Mouse (Mus musculus) lung, embryonic 14.5 days (tissue): ENCODE results near the gene Olfr1170. TPM values are rescaled to one million over a fixed set of nuclear protein-coding genes. Genes with fewer than 3 reads are reported as not detected.

Experiments used
- ATAC-seq: fragments of 200-750 bp; cut with Nextera tagmentation; 2 replicates; pipeline ENCODE4 v1.8.0; 2017; ENCODE audit warnings: mild to moderate bottlenecking, moderate TSS enrichment, moderate library complexity; ENCODE audit not compliant: insufficient read depth
- DNase-seq: peaks from one replicate; pipeline ENCODE4 v3.0.0-alpha.2; 2015
- H3K27ac ChIP-seq: fragments of 300-500 bp; sonication (generic); 2 replicates; pipeline ENCODE4 v1.5.1; 2014; ENCODE audit warnings: low read depth, mild to moderate bottlenecking, moderate library complexity
- H3K27me3 ChIP-seq: fragments of 300-500 bp; sonication (generic); 2 replicates; pipeline ENCODE4 v1.6.1; 2014; ENCODE audit warnings: low read length, control low read depth; ENCODE audit not compliant: insufficient read depth
- H3K36me3 ChIP-seq: fragments of 300-500 bp; sonication (generic); 2 replicates; pipeline ENCODE4 v1.6.1; 2014; ENCODE audit warnings: control low read depth; ENCODE audit not compliant: insufficient read depth
- H3K4me1 ChIP-seq: fragments of 300-500 bp; sonication (generic); 2 replicates; pipeline ENCODE4 v1.6.1; 2014; ENCODE audit warnings: antibody characterized with exemption, control low read depth; ENCODE audit not compliant: insufficient read depth
- H3K4me2 ChIP-seq: fragments of 300-500 bp; sonication (generic); 2 replicates; pipeline ENCODE4 v1.6.1; 2014; ENCODE audit warnings: mild to moderate bottlenecking
- H3K4me3 ChIP-seq: fragments of 300-500 bp; sonication (generic); 2 replicates; pipeline ENCODE4 v1.5.1; 2014; ENCODE audit warnings: low read depth, low read length
- H3K9ac ChIP-seq: fragments of 300-500 bp; sonication (generic); 2 replicates; pipeline ENCODE4 v1.6.1; 2014
- H3K9me3 ChIP-seq: fragments of 300-500 bp; sonication (generic); 2 replicates; pipeline ENCODE4 v1.6.1; 2016; ENCODE audit warnings: low read depth, low read length, control low read depth
- CTCF ChIP-seq: IDR thresholded peaks from 2 replicates; pipeline ENCODE4 v1.5.1; 2016; ENCODE audit warnings: antibody characterized with exemption, low read depth
- WGBS: fragments of 180-500 bp; shearing (Covaris S2); extraction: QIAGEN DNeasy Blood & Tissue Kit; methylation state at CpG from one replicate; pipeline ENCODE4 v1.1.7; 2014; 5-methylcytosine and 5-hydroxymethylcytosine counted together
- polyA plus RNA-seq: library from polyadenylated mRNA; unstranded; fragments of >200 nt; fragmentation: Nextera tagmentation; extraction: Ambion mirVana; gene quantifications from 2 replicates; pipeline ENCODE4 v1.2.1, GENCODE M21; 2014

Olfr1170 gene
- polyA plus RNA-seq, result not detected in 2 replicates

GRCm38 (mm10) chr2:88228234-88228633, at the start of gene Olfr1170:
Olfr1170 (minus strand) TSS chr2:88228334.
- no peak within 1 kb of the TSS for H3K4me2 ChIP-seq
- no peak within 1 kb of the TSS for H3K9ac ChIP-seq
- H3K27me3 ChIP-seq, result no peaks in the 10 kb centered on the region
- no peaks in the 10 kb centered on the region for H3K9me3 ChIP-seq
- no peak within 1 kb of the TSS for H3K27ac ChIP-seq
- 83% methylated on average over 1 of the region's 1 CpGs for WGBS
- H3K4me1 ChIP-seq, result no peaks in the 10 kb centered on the region
- ATAC-seq (no peak), DNase-seq (no peak)
- no peak for TF ChIP-seq CTCF
- no peak within 1 kb of the TSS for H3K4me3 ChIP-seq
- H3K36me3 ChIP-seq, result no peaks in the 10 kb centered on the region

GRCm38 (mm10) chr2:88220784-88221183, 7.3 kb downstream of the Olfr1170 start:
- H3K27me3 ChIP-seq, result no peaks in the 10 kb centered on the region
- H3K9me3 ChIP-seq, result no peaks in the 10 kb centered on the region
- H3K36me3 ChIP-seq, result no peaks in the 10 kb centered on the region
- DNase-seq (no peak), ATAC-seq (no peak)
- 93% methylated on average over 1 of the region's 1 CpGs for WGBS
- H3K27ac ChIP-seq, result no peak overlapping the region
- no peak overlapping the region for H3K4me2 ChIP-seq
- H3K9ac ChIP-seq, result no peak overlapping the region
- no peak overlapping the region for H3K4me3 ChIP-seq
- H3K4me1 ChIP-seq, result no peaks in the 10 kb centered on the region
- no peak for TF ChIP-seq CTCF

- H3K27me3 ChIP-seq, result no peaks in the 10 kb centered on the region
- 81% methylated on average over 2 of the region's 2 CpGs for WGBS
- no peak within 1 kb of the TSS for H3K9ac ChIP-seq
- no peak for ATAC-seq
- H3K9me3 ChIP-seq, result no peaks in the 10 kb centered on the region
- TF ChIP-seq CTCF, result no peak
- no peak for DNase-seq
- no peak within 1 kb of the TSS for H3K4me3 ChIP-seq
- no peaks in the 10 kb centered on the region for H3K4me1 ChIP-seq
- no peaks in the 10 kb centered on the region for H3K36me3 ChIP-seq
- no peak within 1 kb of the TSS for H3K27ac ChIP-seq
- no peak within 1 kb of the TSS for H3K4me2 ChIP-seq
Measured at GRCm38 (mm10) chr2:88181580-88181979, 46.6 kb downstream of the Olfr1170 start, which contains the start of gene Olfr1168. Olfr1168 (plus strand) TSS chr2:88181880.

Other genes with a start within 250 kb of the Olfr1170 start
- gene Olfr1158, start 238.2 kb downstream of the Olfr1170 start, polyA plus RNA-seq, result not detected in 2 replicates
- gene Olfr1160, start 220.1 kb downstream of the Olfr1170 start, polyA plus RNA-seq, result not detected in 2 replicates
- gene Olfr1161, start 205.6 kb downstream of the Olfr1170 start, polyA plus RNA-seq, result not detected in 2 replicates
- not detected in 2 replicates for gene Olfr73, start 190.6 kb downstream of the Olfr1170 start, polyA plus RNA-seq
- not detected in 2 replicates for gene Olfr1162, start 177.2 kb downstream of the Olfr1170 start, polyA plus RNA-seq
- gene Olfr1163, start 156.5 kb downstream of the Olfr1170 start, polyA plus RNA-seq, result not detected in 2 replicates
- not detected in 2 replicates for gene Olfr1164, start 134.4 kb downstream of the Olfr1170 start, polyA plus RNA-seq
- gene Olfr1166, start 100.1 kb downstream of the Olfr1170 start, polyA plus RNA-seq, result not detected in 2 replicates
- gene Olfr1167, start 73.1 kb downstream of the Olfr1170 start, polyA plus RNA-seq, result not detected in 2 replicates
- not detected in 2 replicates for gene Olfr1168, start 46.5 kb downstream of the Olfr1170 start, polyA plus RNA-seq
- gene Olfr1173, start 51.5 kb upstream of the Olfr1170 start, polyA plus RNA-seq, result 0.03 TPM in 1 of 2 replicates, not detected in the other
- not detected in 2 replicates for gene Olfr1174-ps, start 86.8 kb upstream of the Olfr1170 start, polyA plus RNA-seq
- gene Olfr1175-ps, start 98.9 kb upstream of the Olfr1170 start, polyA plus RNA-seq, result not detected in 2 replicates
- not detected in 2 replicates for gene Olfr1176, start 108.4 kb upstream of the Olfr1170 start, polyA plus RNA-seq
- gene Olfr1177-ps, start 118.2 kb upstream of the Olfr1170 start, polyA plus RNA-seq, result not detected in 2 replicates
- gene Olfr1178, start 158.7 kb upstream of the Olfr1170 start, polyA plus RNA-seq, result not detected in 2 replicates
- gene Olfr1179, start 178.1 kb upstream of the Olfr1170 start, polyA plus RNA-seq, result not detected in 2 replicates
- gene Olfr1180, start 190.8 kb upstream of the Olfr1170 start, polyA plus RNA-seq, result not detected in 2 replicates
- not detected in 2 replicates for gene Olfr1181, start 197.8 kb upstream of the Olfr1170 start, polyA plus RNA-seq
- not detected in 2 replicates for gene Gm13757, start 220.8 kb upstream of the Olfr1170 start, polyA plus RNA-seq
- not detected in 2 replicates for gene Olfr1183, start 226.5 kb upstream of the Olfr1170 start, polyA plus RNA-seq